Mouse (Mus musculus): ENCODE results near the gene Etl4. TPM values are rescaled to one million over a fixed set of nuclear protein-coding genes. Genes with fewer than 3 reads are reported as not detected.

Gene Etl4
- total and polyA plus RNA-seq, 3 experiments: 29.8 to 40.3 (median 36.0) TPM

- 80% methylated on average over 4 of the region's 4 CpGs for WGBS
- intact Hi-C loops (cut with DNase I): no loop called here
- Histone ChIP-seq H3K36me3 (ENCODE audit: control insufficient read depth, insufficient read depth, low read length) (no peaks in the 10 kb centered on the region), H3K4me3 (no peak overlapping the region), H3K27me3 (ENCODE audit: control insufficient read depth, insufficient read depth, low read length) (no peaks in the 10 kb centered on the region), H3K4me1 (ENCODE audit: control insufficient read depth, insufficient read depth, low read length) (no peaks in the 10 kb centered on the region), H3K9ac (ENCODE audit: low read depth, low read length) (no peak overlapping the region), H3K27ac (no peak overlapping the region), H3K79me2 (replicated peaks; ENCODE audit: control insufficient read depth, insufficient read depth, low read length) (no peaks in the 10 kb centered on the region)
- no peak for TF ChIP-seq EP300 (IDR thresholded peaks at IDR 0.05; ENCODE audit: insufficient read depth, low read depth, low read length)
- TF ChIP-seq POLR2A (IDR thresholded peaks at IDR 0.05; ENCODE audit: insufficient read depth, low read depth, low read length): no peak
- TF ChIP-seq CTCF (IDR thresholded peaks at IDR 0.05): no peak
- no peak for DNase-seq
These were observed 795.5 kb downstream of the Etl4 start for GRCm38 (mm10) chr2:20705110-20705509.

GRCm38 (mm10) chr2:20710589-20710988, 801.0 kb downstream of the Etl4 start:
- no peaks in the 10 kb centered on the region for H3K27me3 ChIP-seq (ENCODE audit: control insufficient read depth, insufficient read depth, low read length)
- 86% methylated on average over 7 of the region's 7 CpGs for WGBS
- intact Hi-C loops (cut with DNase I): no loop called here
- no peaks in the 10 kb centered on the region for H3K4me1 ChIP-seq (ENCODE audit: control insufficient read depth, insufficient read depth, low read length)
- H3K36me3 ChIP-seq (ENCODE audit: control insufficient read depth, insufficient read depth, low read length): no peaks in the 10 kb centered on the region
- no peak for DNase-seq
- TF ChIP-seq POLR2A (IDR thresholded peaks at IDR 0.05; ENCODE audit: insufficient read depth, low read depth, low read length): no peak
- TF ChIP-seq CTCF (IDR thresholded peaks at IDR 0.05): no peak
- no peak for TF ChIP-seq EP300 (IDR thresholded peaks at IDR 0.05; ENCODE audit: insufficient read depth, low read depth, low read length)
- no peak overlapping the region for H3K27ac ChIP-seq
- H3K79me2 ChIP-seq (replicated peaks; ENCODE audit: control insufficient read depth, insufficient read depth, low read length): no peaks in the 10 kb centered on the region
- H3K4me3 ChIP-seq: no peak overlapping the region
- H3K9ac ChIP-seq (ENCODE audit: low read depth, low read length): no peak overlapping the region

- H3K27ac ChIP-seq: no peak overlapping the region
- WGBS: 47% methylated on average over 2 of the region's 2 CpGs
- no peaks in the 10 kb centered on the region for H3K79me2 ChIP-seq (replicated peaks; ENCODE audit: control insufficient read depth, insufficient read depth, low read length)
- TF ChIP-seq EP300 (IDR thresholded peaks at IDR 0.05; ENCODE audit: insufficient read depth, low read depth, low read length): no peak
- no peak for TF ChIP-seq CTCF (IDR thresholded peaks at IDR 0.05)
- no peak for TF ChIP-seq POLR2A (IDR thresholded peaks at IDR 0.05; ENCODE audit: insufficient read depth, low read depth, low read length)
- H3K27me3 ChIP-seq (ENCODE audit: control insufficient read depth, insufficient read depth, low read length): no peaks in the 10 kb centered on the region
- no peak for DNase-seq
- H3K9ac ChIP-seq (ENCODE audit: low read depth, low read length): no peak overlapping the region
- H3K36me3 ChIP-seq (ENCODE audit: control insufficient read depth, insufficient read depth, low read length): no peaks in the 10 kb centered on the region
- no peak overlapping the region for H3K4me3 ChIP-seq
- intact Hi-C loops (cut with DNase I): no loop called here
- no peaks in the 10 kb centered on the region for H3K4me1 ChIP-seq (ENCODE audit: control insufficient read depth, insufficient read depth, low read length)
These were observed 801.4 kb downstream of the Etl4 start for GRCm38 (mm10) chr2:20711024-20711423.

- Histone ChIP-seq H3K27me3 (ENCODE audit: control insufficient read depth, insufficient read depth, low read length) (no peaks in the 10 kb centered on the region), H3K4me1 (ENCODE audit: control insufficient read depth, insufficient read depth, low read length) (peaks cover 7% of the 10 kb centered on the region; the same call in 1 of the 2 replicates), H3K27ac (peak overlapping the region; percentile 8; the same call in 1 of the 2 replicates), H3K9ac (ENCODE audit: low read depth, low read length) (no peak overlapping the region), H3K36me3 (ENCODE audit: control insufficient read depth, insufficient read depth, low read length) (peaks cover 11% of the 10 kb centered on the region), H3K4me3 (no peak overlapping the region), H3K79me2 (replicated peaks; ENCODE audit: control insufficient read depth, insufficient read depth, low read length) (no peaks in the 10 kb centered on the region)
- intact Hi-C loops (cut with DNase I): no loop called here
- TF ChIP-seq POLR2A (IDR thresholded peaks at IDR 0.05; ENCODE audit: insufficient read depth, low read depth, low read length) (no peak), EP300 (IDR thresholded peaks at IDR 0.05; ENCODE audit: insufficient read depth, low read depth, low read length) (no peak), CTCF (IDR thresholded peaks at IDR 0.05) (no peak)
- WGBS: 63% methylated on average over 4 of the region's 4 CpGs
- DNase-seq: no peak
These were observed 809.5 kb downstream of the Etl4 start for GRCm38 (mm10) chr2:20719105-20719504.

GRCm38 (mm10) chr2:20721098-20721497, 811.5 kb downstream of the Etl4 start:
- intact Hi-C loops (cut with DNase I): no loop called here
- Histone ChIP-seq H3K79me2 (replicated peaks; ENCODE audit: control insufficient read depth, insufficient read depth, low read length) (no peaks in the 10 kb centered on the region; the same call in 1 of the 2 replicates), H3K9ac (ENCODE audit: low read depth, low read length) (no peak overlapping the region), H3K27me3 (ENCODE audit: control insufficient read depth, insufficient read depth, low read length) (no peaks in the 10 kb centered on the region), H3K27ac (no peak overlapping the region), H3K4me3 (no peak overlapping the region), H3K4me1 (ENCODE audit: control insufficient read depth, insufficient read depth, low read length) (peaks cover 10% of the 10 kb centered on the region), H3K36me3 (ENCODE audit: control insufficient read depth, insufficient read depth, low read length) (peaks cover 14% of the 10 kb centered on the region)
- 64% methylated on average over 3 of the region's 3 CpGs for WGBS
- TF ChIP-seq POLR2A (IDR thresholded peaks at IDR 0.05; ENCODE audit: insufficient read depth, low read depth, low read length): no peak
- no peak for TF ChIP-seq CTCF (IDR thresholded peaks at IDR 0.05)
- no peak for TF ChIP-seq EP300 (IDR thresholded peaks at IDR 0.05; ENCODE audit: insufficient read depth, low read depth, low read length)
- DNase-seq: no peak

- Histone ChIP-seq H3K79me2 (replicated peaks; ENCODE audit: control insufficient read depth, insufficient read depth, low read length) (peaks cover 3% of the 10 kb centered on the region; the same call in 1 of the 2 replicates), H3K9ac (ENCODE audit: low read depth, low read length) (peak overlapping the region; percentile 68), H3K27ac (peak overlapping the region; percentile 82), H3K4me3 (peak overlapping the region; percentile 47), H3K27me3 (ENCODE audit: control insufficient read depth, insufficient read depth, low read length) (no peaks in the 10 kb centered on the region), H3K36me3 (ENCODE audit: control insufficient read depth, insufficient read depth, low read length) (peaks cover 14% of the 10 kb centered on the region), H3K4me1 (ENCODE audit: control insufficient read depth, insufficient read depth, low read length) (peaks cover 13% of the 10 kb centered on the region)
- TF ChIP-seq POLR2A (IDR thresholded peaks at IDR 0.05; ENCODE audit: insufficient read depth, low read depth, low read length): peak; percentile 67; the same call in 1 of the 2 replicates
- TF ChIP-seq EP300 (IDR thresholded peaks at IDR 0.05; ENCODE audit: insufficient read depth, low read depth, low read length): no peak
- no peak for TF ChIP-seq CTCF (IDR thresholded peaks at IDR 0.05)
- 6% methylated on average over 15 of the region's 15 CpGs for WGBS
- intact Hi-C loops (cut with DNase I): no loop called here
- DNase-seq: peak; percentile 32 to 37
These were observed 812.8 kb downstream of the Etl4 start for GRCm38 (mm10) chr2:20722165-20722991.

All from heart, adult 2 months (tissue).